Mouse (Mus musculus) heart, adult 2 months (tissue): ENCODE data around the gene Stxbp3. TPM values are rescaled to one million over a fixed set of nuclear protein-coding genes. Genes with fewer than 3 reads are reported as not detected.

Experiments
- DNase-seq, 2 experiments: peaks; one replicate each; pipeline ENCODE4 v3.0.0; 2021
- H3K27ac ChIP-seq: fragments of 200-600 bp; 2 replicates; pipeline ENCODE4 v1.8.1; 2022
- H3K27me3 ChIP-seq: fragments of 200-500 bp; 2 replicates; pipeline ENCODE4 v1.6.1; 2012; ENCODE audit warnings: mild to moderate bottlenecking, low read length, inconsistent platforms, mixed read lengths; ENCODE audit not compliant: control insufficient read depth, insufficient read depth
- H3K36me3 ChIP-seq: fragments of 200-500 bp; 2 replicates; pipeline ENCODE4 v1.6.1; 2012; ENCODE audit warnings: low read length, inconsistent platforms; ENCODE audit not compliant: control insufficient read depth, insufficient read depth
- H3K4me1 ChIP-seq: fragments of 200-500 bp; 2 replicates; pipeline ENCODE4 v1.6.1; 2011; ENCODE audit warnings: low read length; ENCODE audit not compliant: control insufficient read depth, insufficient read depth
- H3K4me3 ChIP-seq: fragments of 200-600 bp; 2 replicates; pipeline ENCODE4 v1.8.1; 2022
- H3K79me2 ChIP-seq: fragments of 200-500 bp; replicated peaks from 2 replicates; pipeline ENCODE4 v1.6.1; 2012; ENCODE audit warnings: mild to moderate bottlenecking, inconsistent platforms, low read length, moderate library complexity, mixed read lengths; ENCODE audit not compliant: control insufficient read depth, insufficient read depth
- H3K9ac ChIP-seq: fragments of 200-500 bp; 2 replicates; pipeline ENCODE4 v1.6.1; 2012; ENCODE audit warnings: low read depth, mild to moderate bottlenecking, control low read depth, inconsistent platforms, low read length, mixed read lengths
- CTCF ChIP-seq: fragments of 200-600 bp; IDR thresholded peaks from 2 replicates; pipeline ENCODE4 v1.8.1; 2022; ENCODE audit warnings: antibody characterized with exemption, mild to moderate bottlenecking, moderate library complexity
- EP300 ChIP-seq: fragments of 200-500 bp; IDR thresholded peaks from 2 replicates; pipeline ENCODE4 v1.6.1; 2011; ENCODE audit warnings: low read depth, low read length, control low read depth; ENCODE audit not compliant: insufficient read depth
- POLR2A ChIP-seq: fragments of 200-500 bp; IDR thresholded peaks from 2 replicates; pipeline ENCODE4 v1.6.1; 2011; ENCODE audit warnings: mild to moderate bottlenecking, low read depth, low read length, control low read depth; ENCODE audit not compliant: insufficient read depth
- WGBS: fragments of 180-500 bp; shearing (Covaris S2); methylation state at CpG from one replicate; pipeline ENCODE4 v1.1.7; 2018; 5-methylcytosine and 5-hydroxymethylcytosine counted together
- intact Hi-C: fragments of 180-260 bp; cut with DNase I; formaldehyde crosslinking; loops from one replicate; pipeline ENCODE4 v1.15.1; 2025
- long read RNA-seq: library from polyadenylated mRNA; stranded (forward); transcript quantifications from one replicate; pipeline ENCODE4 v2.0.0, GENCODE M21; 2021
- polyA plus RNA-seq: library from polyadenylated mRNA; depleted of rRNA; stranded (reverse); fragments of >200 nt; gene quantifications from 2 replicates; pipeline ENCODE4 v1.2.3, GENCODE M21; 2012; rRNA removed
- total RNA-seq, 2 experiments: library from RNA; stranded (reverse); gene quantifications; 2 replicates each; pipeline ENCODE4 v1.2.3; 2021

Stxbp3 gene
- total RNA-seq (10 to 100 TPM; 25.7 to 27.3 TPM), polyA plus RNA-seq (7.0 and 11.8 TPM in 2 replicates)
- long read RNA-seq, transcript Stxbp3-201 (19 exons, 2,419 nt): major isoform, 18 of 22 reads
- long read RNA-seq, partial matches to known transcripts: 2 of 22 reads
- long read RNA-seq, other reads (novel, unspliced or antisense): 2 of 22 reads

- H3K4me3 ChIP-seq: peak within 1 kb of the TSS; percentile 72
- H3K27me3 ChIP-seq: no peaks in the 10 kb centered on the region
- peak within 1 kb of the TSS; percentile 89 for H3K9ac ChIP-seq
- intact Hi-C loops: loop anchor here (5.0 to 10.0 kb wide), 2 partner anchors 222 to 275 kb away; partner anchors contain the start of gene Tmem167b
- H3K4me1 ChIP-seq: peaks cover 3% of the 10 kb centered on the region
- TF ChIP-seq CTCF (peak; percentile 99; the same call in 1 of the 2 replicates), EP300 (0 out of 2 replicates have a peak, but pooled peaks have one; percentile 50), POLR2A (peak; percentile 88)
- peaks cover 22% of the 10 kb centered on the region for H3K36me3 ChIP-seq
- WGBS: under 1% methylated on average over 56 of the region's 56 CpGs
- peak within 1 kb of the TSS; percentile 92 for H3K27ac ChIP-seq
- peaks cover 4% of the 10 kb centered on the region for H3K79me2 ChIP-seq
- DNase-seq: peak; percentile 99 to 100
Observed at GRCm38 (mm10) chr3:108840000-108840715, at the start of gene Stxbp3. TSS of gene Stxbp3 (minus strand) at chr3:108840526.

DNA sequence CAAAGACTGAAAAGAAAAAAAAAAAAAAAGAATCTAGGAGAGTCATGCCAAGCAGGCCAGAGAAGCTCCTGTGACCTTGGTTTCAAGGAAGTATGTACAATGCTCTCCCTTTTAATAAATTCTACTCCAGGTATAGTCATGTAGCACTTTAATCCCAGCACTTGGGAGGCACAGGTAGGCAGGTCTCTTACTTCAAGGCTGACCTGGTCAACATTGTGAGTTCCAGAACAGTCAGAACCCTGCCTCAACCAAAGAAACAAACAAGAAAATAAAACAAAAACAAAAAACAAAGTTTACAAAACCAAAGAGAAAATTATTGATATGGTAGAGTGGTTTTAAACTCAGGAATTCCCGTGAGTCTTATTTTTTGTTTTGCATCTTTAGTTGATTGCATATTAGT lies 49.6 kb upstream of the Stxbp3 start, which contains the start of gene Fndc7:
Gene Fndc7 (minus strand): TSS at position 101 of the 400 bp plus-strand sequence.
- intact Hi-C loops: no loop called here
- Histone ChIP-seq H3K27ac (no peak within 1 kb of the TSS), H3K27me3 (no peaks in the 10 kb centered on the region), H3K36me3 (no peaks in the 10 kb centered on the region), H3K4me3 (no peak within 1 kb of the TSS), H3K4me1 (peaks cover 3% of the 10 kb centered on the region), H3K79me2 (no peaks in the 10 kb centered on the region), H3K9ac (no peak within 1 kb of the TSS)
- WGBS: 92% methylated on average over 1 of the region's 1 CpGs
- DNase-seq: no peak
- TF ChIP-seq EP300: no peak
- TF ChIP-seq POLR2A: no peak
- no peak for TF ChIP-seq CTCF

GRCm38 (mm10) chr3:108887618-108887975 lies 47.3 kb upstream of the Stxbp3 start:
- WGBS: 95% methylated on average over 3 of the region's 3 CpGs
- intact Hi-C loops: no loop called here
- no peak overlapping the region for H3K27ac ChIP-seq
- H3K4me1 ChIP-seq: peaks cover 3% of the 10 kb centered on the region
- no peaks in the 10 kb centered on the region for H3K27me3 ChIP-seq
- H3K36me3 ChIP-seq: no peaks in the 10 kb centered on the region
- H3K9ac ChIP-seq: no peak overlapping the region
- H3K4me3 ChIP-seq: no peak overlapping the region
- H3K79me2 ChIP-seq: no peaks in the 10 kb centered on the region
- DNase-seq: no peak
- TF ChIP-seq EP300: no peak
- TF ChIP-seq CTCF: no peak
- no peak for TF ChIP-seq POLR2A

GRCm38 (mm10) chr3:108886934-108887617 lies 46.8 kb upstream of the Stxbp3 start:
- WGBS: 83% methylated on average over 12 of the region's 12 CpGs
- no peaks in the 10 kb centered on the region for H3K36me3 ChIP-seq

GRCm38 (mm10) chr3:108885686-108886530 lies 45.6 kb upstream of the Stxbp3 start:
- Histone ChIP-seq H3K27me3 (no peaks in the 10 kb centered on the region), H3K79me2 (no peaks in the 10 kb centered on the region), H3K36me3 (no peaks in the 10 kb centered on the region), H3K27ac (peak overlapping the region; percentile 40; the same call in 1 of the 2 replicates), H3K9ac (no peak overlapping the region), H3K4me3 (no peak overlapping the region), H3K4me1 (peaks cover 3% of the 10 kb centered on the region)
- DNase-seq: peak in 1 of 2 experiments; percentile 35
- no peak for TF ChIP-seq CTCF
- no peak for TF ChIP-seq POLR2A
- TF ChIP-seq EP300: no peak
- 26% methylated on average over 9 of the region's 9 CpGs for WGBS
- intact Hi-C loops: no loop called here

More at GRCm38 (mm10) chr3:108886934-108887617, 46.8 kb upstream of the Stxbp3 start:
- TF ChIP-seq POLR2A (no peak), EP300 (no peak), CTCF (no peak)
- Histone ChIP-seq H3K9ac (no peak overlapping the region), H3K4me1 (peaks cover 3% of the 10 kb centered on the region), H3K27me3 (no peaks in the 10 kb centered on the region), H3K4me3 (no peak overlapping the region), H3K27ac (no peak overlapping the region), H3K79me2 (no peaks in the 10 kb centered on the region)
- intact Hi-C loops: no loop called here
- DNase-seq: no peak
